Mouse (Mus musculus) megakaryocyte, embryonic 14.5 days (primary cell): Measurements from ENCODE around the gene Serpinb9b. TPM values are rescaled to one million over a fixed set of nuclear protein-coding genes. Genes with fewer than 3 reads are reported as not detected.

Source experiments
- H3K27me3 ChIP-seq: replicated peaks from 2 replicates; pipeline ENCODE3; 2012; ENCODE audit warnings: inconsistent platforms
- H3K36me3 ChIP-seq: replicated peaks from 2 replicates; pipeline ENCODE3; 2012; ENCODE audit warnings: low read length, inconsistent platforms, mixed read lengths
- H3K4me1 ChIP-seq: 2 replicates; pipeline ENCODE4 v1.6.1; 2012; ENCODE audit warnings: inconsistent platforms
- H3K4me3 ChIP-seq: replicated peaks from 2 replicates; pipeline ENCODE3; 2012; ENCODE audit warnings: moderate library complexity, mild to moderate bottlenecking, inconsistent platforms
- H3K9me3 ChIP-seq: 2 replicates; pipeline ENCODE4 v1.6.1; 2012; ENCODE audit warnings: inconsistent platforms
- FLI1 ChIP-seq: IDR thresholded peaks from 2 replicates; pipeline ENCODE4 v1.6.1; 2012; ENCODE audit warnings: low read length, inconsistent platforms, mixed read lengths
- GATA1 ChIP-seq: IDR thresholded peaks from 3 replicates; pipeline ENCODE4 v1.6.1; 2012; ENCODE audit warnings: mixed read lengths, low read length, inconsistent platforms, borderline replicate concordance
- polyA plus RNA-seq: library from polyadenylated mRNA; stranded (reverse); fragments of >175 nt; gene quantifications from 2 replicates; pipeline ENCODE4 v1.2.3, GENCODE M21; 2012; ENCODE audit warnings: low replicate concordance; ENCODE audit not compliant: insufficient read depth

Serpinb9b gene
- polyA plus RNA-seq, 1 experiment = 0.12 TPM

DNA sequence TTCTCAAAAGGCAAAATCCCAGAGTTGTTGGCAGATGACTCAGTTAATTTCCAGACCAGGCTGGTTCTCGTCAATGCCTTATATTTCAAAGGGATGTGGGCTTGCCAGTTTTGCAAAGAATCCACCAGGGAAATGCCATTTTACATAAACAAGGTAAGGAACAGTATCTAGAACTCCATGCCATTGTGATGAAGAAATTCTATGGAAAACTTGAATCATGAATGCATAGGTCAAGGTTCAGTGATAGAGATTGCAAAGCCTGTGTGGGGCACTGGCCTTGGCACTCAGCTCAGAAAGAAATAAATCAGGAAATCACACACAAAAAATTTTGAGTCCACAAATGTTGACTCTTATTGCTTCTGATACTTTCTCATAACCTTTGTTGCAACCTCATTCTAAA is 8.3 kb downstream of the Serpinb9b start:
- Histone ChIP-seq H3K27me3 (no peaks in the 10 kb centered on the region), H3K9me3 (peaks cover 7% of the 10 kb centered on the region), H3K4me1 (no peaks in the 10 kb centered on the region)

DNA sequence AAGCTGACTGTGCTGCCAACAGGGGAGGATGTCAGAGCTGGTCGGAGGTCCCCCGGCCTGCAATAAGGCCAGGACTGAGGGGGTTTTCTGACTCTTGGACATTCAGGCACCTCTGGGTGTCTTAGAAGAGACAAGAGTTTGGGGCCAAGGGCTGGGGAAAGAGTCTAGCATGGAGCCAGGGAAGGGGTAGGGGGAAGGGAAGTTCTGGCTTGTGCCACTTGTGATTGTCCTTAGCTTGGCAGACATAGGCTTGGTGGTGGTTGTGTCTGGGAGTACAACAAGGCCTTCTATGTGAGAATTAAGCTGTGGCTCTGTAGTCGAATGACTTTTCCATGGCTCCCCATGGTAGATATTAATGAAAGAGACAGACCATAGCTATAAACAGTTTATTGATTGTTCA is 16.3 kb downstream of the Serpinb9b start:
- Histone ChIP-seq H3K4me3 (no peak overlapping the region), H3K36me3 (no peaks in the 10 kb centered on the region), H3K4me1 (peaks cover 27% of the 10 kb centered on the region), H3K27me3 (peaks cover 2% of the 10 kb centered on the region), H3K9me3 (peaks cover 5% of the 10 kb centered on the region)
- TF ChIP-seq GATA1 (no peak), FLI1 (no peak)

More for the DNA sequence above, 8.3 kb downstream of the Serpinb9b start:
- no peak for TF ChIP-seq FLI1
- TF ChIP-seq GATA1 = no peak
- Histone ChIP-seq H3K4me3 (no peak overlapping the region), H3K36me3 (no peaks in the 10 kb centered on the region)

DNA sequence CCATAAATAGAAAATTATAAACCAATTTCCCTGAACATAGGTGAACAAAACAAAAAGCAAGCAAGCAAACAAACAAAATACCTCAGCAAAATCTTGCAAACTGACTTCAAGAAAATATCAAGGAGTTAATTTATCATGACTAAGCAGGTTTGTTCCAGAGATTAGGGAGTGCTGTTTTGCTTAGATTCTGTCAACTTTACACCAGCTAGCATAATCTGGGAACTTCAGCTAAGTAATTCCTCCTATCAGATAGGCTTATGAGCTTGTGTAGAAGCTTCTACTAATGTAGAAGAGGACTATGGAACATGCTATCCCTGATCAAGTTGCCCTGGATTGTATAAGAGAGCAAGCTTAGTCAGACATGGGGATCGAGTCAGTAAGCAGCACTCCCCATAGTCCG is 20.0 kb downstream of the Serpinb9b start:
- Histone ChIP-seq H3K9me3 (no peaks in the 10 kb centered on the region), H3K4me1 (peaks cover 47% of the 10 kb centered on the region), H3K4me3 (no peak overlapping the region), H3K27me3 (no peaks in the 10 kb centered on the region), H3K36me3 (no peaks in the 10 kb centered on the region)
- no peak for TF ChIP-seq FLI1
- no peak for TF ChIP-seq GATA1

DNA sequence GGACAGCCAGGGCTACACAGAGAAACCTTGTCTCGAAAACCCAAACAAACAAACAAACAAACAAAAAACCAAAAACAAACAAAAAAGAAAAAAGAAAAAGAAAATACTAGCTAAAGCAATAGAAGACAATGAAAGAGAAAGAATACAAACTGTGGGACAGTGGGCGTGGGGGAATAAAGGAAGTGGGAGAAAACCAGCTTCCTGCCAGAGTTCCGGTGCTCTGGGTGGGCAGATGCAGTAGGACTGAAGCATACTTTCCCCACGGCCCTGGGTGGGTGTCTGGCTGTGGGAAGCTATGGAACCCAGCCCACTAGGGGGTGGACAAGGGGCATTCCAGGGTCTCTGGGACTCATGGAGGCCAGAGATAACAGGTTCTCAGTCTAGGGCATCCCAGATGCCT is 21.0 kb downstream of the Serpinb9b start:
- Histone ChIP-seq H3K27me3 (no peaks in the 10 kb centered on the region), H3K36me3 (no peaks in the 10 kb centered on the region), H3K4me3 (no peak overlapping the region), H3K9me3 (no peaks in the 10 kb centered on the region), H3K4me1 (peaks cover 42% of the 10 kb centered on the region)
- TF ChIP-seq GATA1 (no peak), FLI1 (no peak)

DNA sequence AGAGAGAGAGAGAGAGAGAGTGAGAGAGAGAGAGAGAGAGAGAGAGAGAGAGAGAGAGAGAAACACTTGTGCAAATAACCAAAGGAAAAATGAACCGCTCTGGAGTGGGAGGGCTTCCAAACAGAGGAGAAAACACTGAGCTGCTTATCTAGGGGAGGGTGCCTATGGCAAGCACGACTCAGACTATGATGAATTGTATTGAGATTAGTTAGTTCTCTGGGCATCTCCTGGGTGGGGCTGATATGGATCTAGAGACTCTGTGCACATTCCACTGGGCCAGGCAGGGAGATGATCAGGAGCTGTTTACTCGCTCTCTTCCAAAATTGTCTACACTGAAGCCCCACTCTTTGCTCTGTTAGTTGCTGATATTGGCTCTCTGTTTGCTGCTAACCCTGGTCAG is 24.5 kb downstream of the Serpinb9b start:
- TF ChIP-seq GATA1 (no peak), FLI1 (no peak)
- Histone ChIP-seq H3K9me3 (no peaks in the 10 kb centered on the region), H3K4me1 (peaks cover 33% of the 10 kb centered on the region), H3K4me3 (no peak overlapping the region), H3K36me3 (no peaks in the 10 kb centered on the region), H3K27me3 (no peaks in the 10 kb centered on the region)

DNA sequence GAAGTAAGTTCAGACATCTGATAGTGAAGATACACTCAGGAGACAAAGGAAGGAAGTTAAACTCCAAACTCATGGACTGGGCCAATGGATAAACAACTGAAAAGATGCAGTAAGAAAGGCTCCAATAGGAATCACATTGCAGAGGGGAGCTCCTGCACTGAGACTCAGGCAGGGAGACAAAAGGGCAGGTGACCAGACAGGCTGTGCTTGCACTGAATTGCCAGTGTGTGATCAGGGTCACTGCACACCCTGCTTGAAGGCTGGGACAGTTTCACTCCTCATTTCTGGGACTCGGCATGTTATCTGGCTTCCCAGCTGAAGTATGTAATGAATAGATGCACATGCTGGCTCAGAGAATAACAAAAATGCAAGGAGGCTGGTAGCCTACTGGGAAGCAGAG is 35.8 kb downstream of the Serpinb9b start:
- Histone ChIP-seq H3K27me3 (no peaks in the 10 kb centered on the region), H3K36me3 (no peaks in the 10 kb centered on the region), H3K4me3 (no peak overlapping the region), H3K9me3 (no peaks in the 10 kb centered on the region), H3K4me1 (peaks cover 20% of the 10 kb centered on the region)
- no peak for TF ChIP-seq FLI1
- TF ChIP-seq GATA1 = no peak

DNA sequence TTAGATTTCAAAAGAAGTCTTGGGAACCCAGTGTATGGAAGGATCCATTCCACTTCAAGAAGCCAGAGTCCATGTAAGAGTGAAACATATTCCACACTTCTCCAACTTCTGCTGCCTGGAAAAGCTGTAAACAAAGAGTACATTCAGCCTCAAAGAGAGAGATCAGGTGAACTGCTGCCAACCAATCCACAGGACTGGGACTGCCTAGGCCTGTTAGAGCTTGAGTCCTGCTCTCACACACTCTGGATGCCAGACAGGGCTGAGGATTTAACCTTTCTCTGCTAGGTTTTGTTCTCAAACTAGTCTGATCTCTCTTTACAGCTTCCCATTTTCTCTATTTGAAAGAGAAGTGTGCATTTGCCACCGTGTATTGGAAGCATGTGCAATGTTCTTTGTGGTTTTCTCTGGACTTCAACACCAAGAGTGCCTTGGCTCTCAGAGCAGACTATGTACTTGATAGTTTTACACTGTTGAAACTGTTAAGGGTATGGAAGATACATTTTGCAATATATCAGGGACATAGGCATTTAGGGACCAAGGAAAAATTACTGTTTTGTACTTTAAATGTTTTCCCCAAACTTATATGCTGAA is 40.3 kb downstream of the Serpinb9b start:
- H3K36me3 ChIP-seq = no peaks in the 10 kb centered on the region
- no peaks in the 10 kb centered on the region for H3K27me3 ChIP-seq
- peaks cover 20% of the 10 kb centered on the region for H3K4me1 ChIP-seq
- no peaks in the 10 kb centered on the region for H3K9me3 ChIP-seq
- no peak overlapping the region for H3K4me3 ChIP-seq
- TF ChIP-seq GATA1 (no peak), FLI1 (no peak)

DNA sequence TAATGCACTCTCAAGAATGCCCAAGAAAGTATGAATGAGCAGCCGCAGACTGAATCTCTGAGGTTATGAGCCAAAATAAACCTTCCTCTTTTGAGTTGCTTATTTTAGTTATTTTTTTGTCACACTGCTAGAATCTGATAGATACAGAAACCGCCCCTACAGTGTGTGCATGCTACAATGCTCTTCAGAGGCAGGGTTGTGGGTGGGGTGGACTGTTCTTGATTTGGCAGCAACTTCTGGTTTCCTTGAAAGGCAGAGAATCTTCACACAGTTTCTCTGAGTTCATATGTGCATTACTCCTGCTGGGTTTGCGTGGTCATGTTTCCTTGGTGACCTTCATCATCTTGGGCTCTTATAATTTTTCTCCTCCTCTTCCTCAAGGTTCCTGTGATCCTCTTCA is 40.9 kb downstream of the Serpinb9b start:
- Histone ChIP-seq H3K4me3 (no peak overlapping the region), H3K4me1 (peaks cover 16% of the 10 kb centered on the region), H3K9me3 (no peaks in the 10 kb centered on the region), H3K27me3 (no peaks in the 10 kb centered on the region), H3K36me3 (no peaks in the 10 kb centered on the region)
- TF ChIP-seq GATA1 (no peak), FLI1 (no peak)

DNA sequence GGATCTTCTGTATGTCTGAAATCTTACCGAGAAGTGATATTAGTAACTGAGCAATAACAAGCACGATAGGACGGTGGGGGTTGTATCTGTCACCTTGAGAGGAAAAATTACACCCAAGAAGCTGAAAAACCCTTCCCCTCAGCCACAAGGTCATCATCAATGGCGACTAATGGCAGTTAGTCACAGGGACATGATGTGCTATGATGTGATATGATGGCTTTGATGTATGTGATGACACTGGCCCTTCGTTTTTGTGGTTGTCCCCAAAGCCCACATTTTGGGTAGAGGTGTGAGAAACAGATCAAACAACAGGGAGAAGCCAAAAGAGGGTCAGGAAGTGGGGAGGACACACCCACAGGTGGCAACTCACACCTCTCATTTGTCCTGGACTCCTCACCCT is 44.6 kb downstream of the Serpinb9b start:
- H3K27me3 ChIP-seq = peaks cover 3% of the 10 kb centered on the region
- TF ChIP-seq FLI1 (no peak), GATA1 (no peak)
- H3K9me3 ChIP-seq = no peaks in the 10 kb centered on the region
- peaks cover 5% of the 10 kb centered on the region for H3K4me1 ChIP-seq
- no peaks in the 10 kb centered on the region for H3K36me3 ChIP-seq
- H3K4me3 ChIP-seq = no peak overlapping the region

DNA sequence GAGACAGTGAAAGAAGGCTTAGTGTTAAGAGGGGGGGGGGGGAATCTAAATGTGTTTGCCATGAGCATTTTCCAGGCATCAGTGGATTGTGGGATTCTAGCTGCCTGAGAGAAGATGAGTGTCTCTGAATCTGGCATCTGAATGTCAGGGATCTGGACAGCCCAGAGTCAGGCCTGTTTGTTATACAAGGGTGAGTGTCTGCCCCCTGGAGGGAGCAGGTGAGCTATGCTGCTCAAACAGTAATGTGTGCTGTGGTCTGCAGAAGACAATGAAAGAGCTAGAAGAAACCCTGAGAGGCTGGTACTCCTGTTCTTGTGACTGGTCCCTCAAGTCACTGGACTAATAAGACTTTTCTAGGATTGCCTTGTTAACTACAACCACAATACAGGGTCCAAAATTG is 46.8 kb downstream of the Serpinb9b start:
- Histone ChIP-seq H3K9me3 (no peaks in the 10 kb centered on the region), H3K27me3 (peaks cover 7% of the 10 kb centered on the region), H3K36me3 (no peaks in the 10 kb centered on the region), H3K4me1 (peaks cover 5% of the 10 kb centered on the region), H3K4me3 (no peak overlapping the region)
- TF ChIP-seq GATA1 (no peak), FLI1 (no peak)

DNA sequence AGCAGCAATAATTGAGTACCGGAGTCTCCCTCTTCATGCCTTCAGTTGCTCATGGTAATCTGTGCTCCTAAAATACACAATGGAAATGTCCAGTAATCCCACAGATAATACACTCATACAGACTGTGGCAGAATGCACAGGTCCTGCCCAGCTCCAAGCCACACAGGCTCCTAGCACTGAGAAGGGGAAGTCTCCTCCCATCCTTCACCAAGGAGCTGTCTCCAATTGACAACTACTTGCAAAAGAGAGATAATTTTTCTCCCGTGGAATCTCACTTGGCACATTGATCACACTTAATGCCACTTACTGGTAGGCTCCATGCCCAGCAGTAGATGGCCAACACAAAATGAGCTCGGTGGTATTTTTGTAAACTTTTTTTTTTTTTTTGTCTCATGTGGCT is 49.0 kb downstream of the Serpinb9b start:
- Histone ChIP-seq H3K4me3 (no peak overlapping the region), H3K27me3 (peaks cover 7% of the 10 kb centered on the region), H3K9me3 (no peaks in the 10 kb centered on the region), H3K4me1 (peaks cover 16% of the 10 kb centered on the region), H3K36me3 (no peaks in the 10 kb centered on the region)
- TF ChIP-seq FLI1 (no peak), GATA1 (no peak)
